In the genomic region with DNA sequence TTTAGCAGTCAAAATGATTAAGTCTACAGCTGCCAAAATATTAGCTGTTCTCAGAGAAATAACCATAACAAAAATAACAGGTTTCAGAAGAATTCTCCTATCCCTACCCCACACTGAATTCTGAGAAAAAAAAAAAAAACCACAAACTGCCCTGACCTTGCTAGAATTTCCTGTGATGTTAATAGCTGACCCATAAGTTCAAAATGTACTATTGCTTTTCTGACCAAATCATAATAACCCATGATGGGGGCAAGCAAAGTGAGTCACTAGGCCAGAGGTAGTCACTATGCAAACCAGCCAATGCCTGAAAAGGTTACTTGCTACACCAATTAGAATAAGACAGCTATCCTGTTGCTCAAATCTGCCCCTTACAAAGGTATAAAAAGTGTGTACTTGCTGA, we compare ENCODE assay signal across 18 mouse cellular contexts. TPM values are rescaled to one million over a fixed set of nuclear protein-coding genes. Genes with fewer than 3 reads are reported as not detected.
"Had no signal": no experiment of that assay in that cellular context is flagged by ENCODE, and none has a peak within 500 bp of the region (broad histone marks: within the 10 kb centered on the region; RNA-seq: fewer than 3 reads in every experiment).

No protein-coding gene starts in this region.

- H3K36me3 ChIP-seq: lung, embryonic 15.5 days; midbrain, embryonic 12.5 days; midbrain, embryonic 15.5 days; neural tube, embryonic 12.5 days; stomach, embryonic 15.5 days had no signal

- H3K4me2 ChIP-seq: lung, embryonic 15.5 days; midbrain, embryonic 12.5 days; midbrain, embryonic 15.5 days; neural tube, embryonic 12.5 days; stomach, embryonic 15.5 days had no signal

- ATAC-seq: liver, postnatal 0 days; lung, postnatal 0 days; midbrain, embryonic 15.5 days had no signal

- H3K4me1 ChIP-seq: lung, embryonic 15.5 days; megakaryocyte, embryonic 14.5 days; midbrain, embryonic 12.5 days; midbrain, embryonic 15.5 days; neural tube, embryonic 12.5 days; stomach, embryonic 15.5 days had no signal

- H3K4me3 ChIP-seq: lung, embryonic 15.5 days; megakaryocyte, embryonic 14.5 days; midbrain, embryonic 12.5 days; midbrain, embryonic 15.5 days; neural tube, embryonic 12.5 days; stomach, embryonic 15.5 days had no signal

- H3K9ac ChIP-seq: liver, postnatal 0 days; lung, embryonic 15.5 days; midbrain, embryonic 12.5 days; midbrain, embryonic 15.5 days; neural tube, embryonic 12.5 days; stomach, embryonic 15.5 days had no signal

- DNase-seq: liver, postnatal 0 days; lung, adult 2 months; lung, postnatal 14 days; lung, postnatal 36 days; right cerebral cortex, postnatal 14 days; thymus, adult 2 months; thymus, postnatal 25 days; thymus, postnatal 4 days had no signal

- H3K27ac ChIP-seq: lung, embryonic 15.5 days; macrophage; midbrain, embryonic 12.5 days; midbrain, embryonic 15.5 days; neural tube, embryonic 12.5 days; stomach, embryonic 15.5 days; stomach, postnatal 0 days had no signal

- H3K27me3 ChIP-seq: lung, embryonic 15.5 days; megakaryocyte, embryonic 14.5 days; midbrain, embryonic 12.5 days; midbrain, embryonic 15.5 days; neural tube, embryonic 12.5 days; stomach, embryonic 15.5 days had no signal

- H3K9me3 ChIP-seq: lung, embryonic 15.5 days; megakaryocyte, embryonic 14.5 days; midbrain, embryonic 12.5 days; midbrain, embryonic 15.5 days; neural tube, embryonic 12.5 days; stomach, embryonic 15.5 days had no signal

RNA-seq across cellular contexts. Expression of gene Cpe, which starts 14.6 kb away (rescaled TPM):
- total RNA-seq: megakaryocyte progenitor cell, adult 5-6 weeks had no signal
